Mouse (Mus musculus): Measurements from ENCODE around the gene Kif24.
"Not testable (repeated sequence)": the region's sequence is repeated elsewhere in the genome, so short reads cannot be mapped to it uniquely, and the experiment has no call there.

Gene Kif24

DNA sequence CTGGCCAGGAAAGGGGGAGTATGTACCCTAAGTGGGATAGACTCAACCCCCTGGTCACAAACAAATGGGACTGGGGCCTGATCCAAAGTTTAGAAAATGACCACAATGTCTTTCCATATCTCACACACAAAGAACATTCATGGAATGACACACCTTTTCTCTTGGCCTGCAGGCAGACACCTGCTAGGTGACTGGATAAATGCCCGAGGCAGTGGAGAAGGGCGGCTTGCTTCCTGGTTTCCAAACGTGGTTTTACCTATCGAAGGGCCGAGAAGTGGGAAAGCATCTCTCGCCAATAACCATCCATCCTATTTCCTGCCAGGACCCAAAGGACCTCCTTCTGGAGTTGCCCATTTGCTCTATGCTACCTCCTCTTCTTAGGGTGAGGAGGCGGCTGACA is 28.3 kb upstream of the Kif24 start:
- DNase-seq (ENCODE audit: low spot score) = no peak

- DNase-seq (ENCODE audit: low spot score) = no peak
These were observed 16.9 kb upstream of the Kif24 start for GRCm38 (mm10) chr4:41481601-41482017.

GRCm38 (mm10) chr4:41480254-41480653 is 15.6 kb upstream of the Kif24 start:
- no peak for DNase-seq (ENCODE audit: low spot score)

DNA sequence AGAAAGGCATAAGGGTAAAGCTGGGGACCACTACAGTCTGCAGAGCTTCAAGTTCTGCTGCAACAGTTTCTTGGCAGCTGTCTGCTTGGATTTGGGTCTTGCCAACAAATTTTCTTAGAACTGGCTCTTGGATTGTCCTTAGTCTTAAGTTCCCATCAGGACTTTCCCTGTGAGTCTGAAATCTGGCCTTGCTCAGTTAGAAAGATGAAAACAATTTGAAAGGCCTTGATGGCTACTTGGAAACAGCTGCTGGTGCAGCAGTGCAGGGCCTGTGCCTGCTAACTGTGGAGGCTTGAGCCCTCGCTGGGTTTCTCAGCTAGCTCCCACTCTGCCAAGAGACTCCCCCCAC is 14.7 kb upstream of the Kif24 start:
- no peak for DNase-seq (ENCODE audit: low spot score)

- DNase-seq (ENCODE audit: low spot score) = no peak
These were observed 14.2 kb upstream of the Kif24 start for GRCm38 (mm10) chr4:41478751-41479455.

- DNase-seq (ENCODE audit: low spot score) = no peak
These were observed 13.0 kb upstream of the Kif24 start for GRCm38 (mm10) chr4:41477648-41478160.

DNA sequence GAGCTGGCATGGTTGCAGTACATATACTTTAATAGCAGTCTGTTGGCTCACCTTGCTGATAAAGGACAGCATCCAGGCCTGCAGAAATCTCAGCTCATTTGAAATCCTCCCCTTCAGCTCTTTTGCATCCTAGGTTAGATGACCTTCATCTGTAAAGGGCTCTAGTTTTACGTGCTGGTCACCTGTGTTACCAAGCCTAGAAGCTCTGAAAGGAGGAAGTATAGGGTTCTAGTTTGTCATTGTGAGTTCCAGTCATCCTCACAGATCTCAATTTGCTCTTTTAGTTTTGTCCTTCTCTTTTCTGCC is 6.7 kb upstream of the Kif24 start:
- DNase-seq (ENCODE audit: low spot score) = no peak

GRCm38 (mm10) chr4:41470684-41471383 is 6.1 kb upstream of the Kif24 start:
- no peak for DNase-seq (ENCODE audit: low spot score)

DNA sequence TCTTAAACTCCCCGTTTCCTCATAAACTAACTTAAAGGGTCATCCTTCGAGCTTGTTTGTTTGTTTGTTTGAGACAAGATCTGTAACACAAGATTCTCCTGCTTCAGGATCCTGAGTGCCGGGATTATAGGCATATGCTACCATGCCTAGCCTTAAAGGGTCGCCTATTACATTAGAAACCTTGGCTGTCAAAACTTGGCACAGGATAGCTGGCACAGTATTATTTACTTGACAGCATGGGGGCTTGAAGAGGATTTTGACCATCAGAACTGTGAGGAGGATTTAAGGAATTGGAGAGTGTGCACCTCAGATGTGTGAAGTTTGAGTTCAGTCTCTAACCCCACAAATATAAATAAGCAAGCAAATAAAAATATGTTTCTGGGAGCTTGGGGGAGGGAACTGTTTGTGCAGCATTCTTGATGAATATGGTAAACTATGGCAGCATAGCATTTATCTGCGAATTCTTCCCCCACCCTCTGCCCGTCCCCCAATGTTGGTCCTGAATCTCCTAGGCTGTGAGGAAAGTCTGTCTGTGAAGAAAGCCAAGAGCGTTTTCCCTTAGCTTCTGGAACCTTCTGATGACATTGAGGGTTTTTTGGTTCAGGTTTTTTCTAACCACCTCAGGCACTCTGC is 5.5 kb upstream of the Kif24 start:
- no peak for DNase-seq (ENCODE audit: low spot score)

DNA sequence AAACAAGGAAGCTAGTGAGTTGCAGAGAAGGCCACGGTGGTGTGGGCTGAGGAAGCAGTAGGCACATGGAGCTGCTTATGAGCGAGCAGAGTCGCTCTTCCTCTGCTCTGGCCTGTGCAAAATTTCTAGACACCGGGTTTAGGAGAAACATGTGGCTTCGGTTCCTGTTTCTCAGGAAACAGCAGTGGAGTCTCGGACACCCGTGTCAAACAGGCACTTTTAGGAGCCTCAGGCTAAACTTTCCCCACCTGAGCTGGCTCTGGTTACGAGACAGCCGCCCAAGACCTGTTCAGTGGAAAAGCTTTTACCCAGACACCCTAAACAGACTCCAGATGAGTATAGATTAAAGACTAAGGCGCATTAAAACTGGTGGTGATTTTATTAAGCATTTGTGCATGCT is 4.5 kb upstream of the Kif24 start:
- no peak for DNase-seq (ENCODE audit: low spot score)

GRCm38 (mm10) chr4:41468396-41469080 is 3.9 kb upstream of the Kif24 start:
- DNase-seq (ENCODE audit: low spot score) = peak; percentile 53

GRCm38 (mm10) chr4:41465287-41465665 is 589 bp upstream of the Kif24 start:
- no peak for DNase-seq (ENCODE audit: low spot score)

- not testable (repeated sequence) for DNase-seq (ENCODE audit: low spot score)
These were observed 1.5 kb downstream of the Kif24 start for GRCm38 (mm10) chr4:41463051-41463738.

GRCm38 (mm10) chr4:41460690-41461089 is 4.0 kb downstream of the Kif24 start:
- DNase-seq (ENCODE audit: low spot score) = no peak

GRCm38 (mm10) chr4:41447595-41447994 is 17.1 kb downstream of the Kif24 start:
- no peak for DNase-seq (ENCODE audit: low spot score)

DNA sequence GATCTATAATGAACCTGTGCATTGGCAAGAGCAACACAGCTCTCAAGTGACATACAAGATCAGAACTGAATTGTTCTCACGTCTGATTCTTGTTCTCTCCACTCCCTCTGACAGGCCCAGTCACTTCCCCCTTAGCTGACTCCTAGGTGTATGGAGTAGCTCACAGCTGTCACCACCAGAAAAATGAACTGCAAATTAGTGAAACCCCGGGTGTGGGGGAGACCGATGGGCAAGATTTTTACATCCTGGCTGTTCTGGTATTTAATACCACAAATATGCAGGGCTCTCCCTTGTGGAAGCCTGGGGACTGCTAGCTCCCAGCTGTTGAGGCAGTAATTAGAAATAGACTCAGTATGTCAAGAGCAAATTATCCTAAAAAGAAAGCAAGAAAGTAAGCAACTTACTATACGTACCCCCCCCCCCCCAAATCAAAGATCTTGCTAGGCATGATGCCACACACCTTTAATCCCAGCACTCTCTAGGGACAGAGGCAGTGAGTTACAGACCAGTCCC is 21.8 kb downstream of the Kif24 start:
- no peak for DNase-seq (ENCODE audit: low spot score)

DNA sequence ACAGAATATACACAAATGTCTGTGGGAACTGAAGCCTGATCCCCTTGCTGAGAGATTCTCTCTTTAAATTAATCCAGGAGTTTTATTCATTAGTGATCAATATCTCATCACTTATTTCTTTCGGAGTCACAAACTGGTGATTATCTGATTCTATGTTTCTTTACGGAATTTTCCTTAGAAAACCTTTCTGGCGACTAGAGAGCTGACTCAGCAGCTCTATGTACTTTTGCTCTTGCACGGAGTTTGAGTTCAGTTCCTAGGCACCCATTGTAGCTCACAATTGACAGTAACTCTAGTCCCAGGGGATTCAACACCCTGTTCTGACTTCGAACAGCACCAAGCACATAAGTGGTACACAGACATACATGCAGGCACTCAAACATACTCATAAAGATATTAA is 25.8 kb downstream of the Kif24 start:
- DNase-seq (ENCODE audit: low spot score) = no peak

DNA sequence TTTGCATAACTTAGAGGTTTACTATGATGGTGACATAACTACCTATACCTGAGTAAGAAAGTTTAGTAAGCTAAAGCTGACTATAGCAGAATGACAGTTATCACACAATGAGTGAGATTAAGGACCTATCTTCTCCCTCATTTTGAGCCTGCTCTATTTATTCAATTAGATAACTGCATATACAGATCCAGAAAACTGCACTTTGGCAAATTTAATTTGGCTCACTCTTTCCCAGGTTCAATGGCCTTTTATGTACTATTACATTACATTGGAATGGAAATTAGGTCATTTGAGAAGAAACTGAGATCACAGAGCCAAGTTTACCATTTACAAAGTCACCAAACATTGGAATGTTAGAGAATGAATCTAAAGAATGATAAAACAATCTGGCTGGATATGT is 47.7 kb downstream of the Kif24 start:
- DNase-seq (ENCODE audit: low spot score) = no peak

DNA sequence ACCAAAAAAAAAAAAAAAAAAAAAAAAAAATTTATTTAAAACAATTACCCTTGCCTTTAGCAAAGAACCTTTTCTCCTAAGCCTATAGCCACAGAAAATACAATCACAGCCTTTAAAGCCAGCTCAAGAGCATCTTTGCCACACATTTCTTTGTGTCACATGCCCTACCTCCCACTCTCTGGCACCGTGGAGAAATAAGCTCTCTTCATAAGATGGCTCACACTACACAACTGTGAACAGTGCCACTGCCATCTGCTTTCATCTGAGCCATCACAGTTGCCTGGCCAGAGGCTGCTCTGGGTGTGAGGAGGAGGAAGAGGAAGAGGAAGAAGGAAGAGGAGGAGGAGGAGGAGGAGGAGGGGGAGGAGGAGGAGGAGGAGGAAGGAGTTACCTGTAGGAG is 55.3 kb downstream of the Kif24 start:
- no peak for DNase-seq (ENCODE audit: low spot score)

DNA sequence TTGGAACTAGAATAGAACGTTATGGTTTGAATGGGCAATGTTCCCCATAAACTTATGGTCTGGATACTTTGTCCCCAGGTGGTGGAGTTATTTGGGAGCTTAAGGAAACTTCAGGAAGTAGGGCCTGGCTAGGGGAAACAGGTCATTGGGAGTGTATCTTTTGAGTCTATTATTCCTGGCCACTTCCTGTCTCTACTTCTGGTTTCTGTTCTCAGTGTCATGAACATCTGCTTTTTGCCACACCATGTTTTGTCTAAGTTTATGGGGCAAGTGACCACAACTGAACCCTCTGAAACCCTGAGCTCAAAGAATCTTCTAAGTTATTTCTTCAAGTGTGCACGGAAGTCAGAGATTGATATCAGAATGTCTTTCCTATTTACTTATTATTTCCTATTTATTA is 57.3 kb downstream of the Kif24 start:
- DNase-seq (ENCODE audit: low spot score) = no peak

DNA sequence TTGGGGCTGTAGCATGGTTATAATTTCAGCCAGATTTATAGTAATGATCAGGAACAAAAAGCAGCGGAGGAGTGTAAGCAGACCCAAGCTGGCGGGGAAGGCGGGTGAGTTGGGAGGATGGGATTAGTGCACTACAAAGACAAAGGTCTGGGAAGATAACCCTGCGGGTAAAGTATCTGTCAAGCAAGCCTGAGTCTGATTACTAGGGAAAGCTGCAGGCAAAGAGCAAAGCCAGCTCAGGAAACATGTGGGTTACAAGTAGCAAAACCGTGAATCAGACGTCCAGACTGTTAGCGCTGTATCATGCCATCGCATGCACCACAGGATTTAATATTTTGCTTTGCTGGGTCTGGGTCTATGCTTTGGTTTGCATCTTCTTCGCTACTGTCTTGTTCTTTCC is 58.1 kb downstream of the Kif24 start:
- DNase-seq (ENCODE audit: low spot score) = no peak

GRCm38 (mm10) chr4:41401573-41401972 is 63.1 kb downstream of the Kif24 start:
- DNase-seq (ENCODE audit: low spot score) = no peak
